ENCODE assay signal across 8 mouse cellular contexts in genomic region chr2:145257332-145257731, GRCm38 (mm10).
A peak's percentile ranks its signal among the peaks of the same experiment; 100 is the strongest.
DNase-seq lines count a peak whose midpoint lies in the region; ATAC-seq and TF ChIP-seq lines count a peak whose summit lies in the region.
"Had no signal": no experiment of that assay in that cellular context is flagged by ENCODE, and none has a peak within 500 bp of the region (broad histone marks: within the 10 kb centered on the region; RNA-seq: fewer than 3 reads in every experiment).

No protein-coding gene starts in this region.

- TF ChIP-seq CTCF in Patski (IDR thresholded peaks at IDR 0.05): no peak

- H3K27me3 ChIP-seq in Patski: no peaks in the 10 kb centered on the region
- H3K27me3 ChIP-seq: heart, embryonic 13.5 days had no signal

- in situ Hi-C loops in Patski (cut with MboI; ENCODE audit: low pct_unique_long_range_greater_than_20kb): no loop called here

- peak; percentile 22 for DNase-seq in 3134 (ENCODE audit: extremely low read depth, insufficient read length, low spot score)
- peak; percentile 64 for DNase-seq in Patski (ENCODE audit: low read depth, low spot score)
- peak; percentile 23 to 60 for DNase-seq in gastrocnemius, postnatal 4 days (ENCODE audit: low spot score in 2 of 2)
- peak; percentile 83 for DNase-seq in kidney, postnatal 14 days
- DNase-seq in testis, postnatal 14 days (ENCODE audit: low spot score): peak; percentile 18
- DNase-seq in spleen, postnatal 14 days (ENCODE audit: low spot score in 2 of 2): no peak
- no peak for DNase-seq in embryo, embryonic 11 days

- CTCF ChIA-PET in Patski (lab: Charles Lee): interaction anchor here (0.8 kb wide), 1 partner anchor 11 kb away, joined by 3 read pairs; no protein-coding TSS in a partner anchor

- POLR2A ChIA-PET in Patski (lab: Charles Lee): interaction anchor here (0.6 kb wide), 1 partner anchor 84 kb away, joined by 3 read pairs; no protein-coding TSS in a partner anchor

- peak; percentile 82 for ATAC-seq in Patski

Comparison
In these comparisons a context has a peak if more than half of its experiments do, and no peak if none do; other contexts are left out.
1. DNase-seq: peak in 3134 (single experiment), Patski (single experiment), gastrocnemius, postnatal 4 days (2 of 2), kidney, postnatal 14 days (single experiment) and testis, postnatal 14 days (single experiment); none in spleen, postnatal 14 days (0 of 2) and embryo, embryonic 11 days (single experiment).